Mouse (Mus musculus) heart, embryonic 12.5 days (tissue): ENCODE measurements around the gene Prkca. TPM values are rescaled to one million over a fixed set of nuclear protein-coding genes. Genes with fewer than 3 reads are reported as not detected.

Experiments used
- ATAC-seq: fragments of 200-750 bp; cut with Nextera tagmentation; 2 replicates; pipeline ENCODE4 v1.8.0; 2017; ENCODE audit warnings: moderate TSS enrichment, moderate library complexity; ENCODE audit not compliant: insufficient number of reproducible peaks, low FRiP score
- H3K27ac ChIP-seq: fragments of 300-500 bp; sonication (generic); 2 replicates; pipeline ENCODE4 v1.5.1; 2016; ENCODE audit warnings: mild to moderate bottlenecking, moderate library complexity; ENCODE audit not compliant: poor library complexity, severe bottlenecking
- H3K27me3 ChIP-seq: fragments of 300-500 bp; sonication (generic); replicated peaks from 2 replicates; pipeline ENCODE4 v1.6.1; 2016; ENCODE audit warnings: mild to moderate bottlenecking, moderate library complexity
- H3K36me3 ChIP-seq: fragments of 300-500 bp; sonication (generic); 2 replicates; pipeline ENCODE4 v1.6.1; 2016; ENCODE audit warnings: mild to moderate bottlenecking, moderate library complexity
- H3K4me1 ChIP-seq: fragments of 300-500 bp; sonication (generic); replicated peaks from 2 replicates; pipeline ENCODE4 v1.6.1; 2016; ENCODE audit warnings: mild to moderate bottlenecking
- H3K4me2 ChIP-seq: fragments of 300-500 bp; sonication (generic); 2 replicates; pipeline ENCODE4 v1.6.1; 2016; ENCODE audit warnings: mild to moderate bottlenecking, moderate library complexity
- H3K4me3 ChIP-seq: fragments of 300-500 bp; sonication (generic); 2 replicates; pipeline ENCODE4 v1.5.1; 2016; ENCODE audit warnings: mild to moderate bottlenecking
- H3K9ac ChIP-seq: fragments of 300-500 bp; sonication (generic); 2 replicates; pipeline ENCODE4 v1.6.1; 2016; ENCODE audit warnings: mild to moderate bottlenecking, moderate library complexity
- H3K9me3 ChIP-seq: fragments of 300-500 bp; sonication (generic); replicated peaks from 2 replicates; pipeline ENCODE4 v1.6.1; 2016; ENCODE audit warnings: mild to moderate bottlenecking, moderate library complexity
- WGBS: fragments of 180-500 bp; shearing (Covaris S2); methylation state at CpG from one replicate; pipeline ENCODE4 v1.1.7; 2016; 5-methylcytosine and 5-hydroxymethylcytosine counted together
- polyA plus RNA-seq: library from polyadenylated mRNA; unstranded; fragments of >200 nt; fragmentation: Nextera tagmentation; extraction: Ambion mirVana; gene quantifications from 2 replicates; pipeline ENCODE4 v1.2.1, GENCODE M21; 2016

Prkca gene
- polyA plus RNA-seq, 1 experiment from 2014 or later, result 18.8 TPM

GRCm38 (mm10) chr11:107931288-107931687 is 412.4 kb downstream of the Prkca start:
- no peak for ATAC-seq
- H3K4me3 ChIP-seq, result no peak overlapping the region
- WGBS, result 81% methylated on average over 11 of the region's 11 CpGs
- H3K9me3 ChIP-seq, result 0 out of 2 replicates have a peak, but pooled peaks cover 3% of the 10 kb centered on the region
- no peak overlapping the region for H3K4me2 ChIP-seq
- no peak overlapping the region for H3K9ac ChIP-seq
- H3K4me1 ChIP-seq, result no peaks in the 10 kb centered on the region
- H3K36me3 ChIP-seq, result no peaks in the 10 kb centered on the region
- H3K27me3 ChIP-seq, result no peaks in the 10 kb centered on the region
- no peak overlapping the region for H3K27ac ChIP-seq

GRCm38 (mm10) chr11:107929712-107930111 is 414.0 kb downstream of the Prkca start:
- 51% methylated on average over 3 of the region's 3 CpGs for WGBS
- no peaks in the 10 kb centered on the region for H3K27me3 ChIP-seq
- no peak overlapping the region for H3K4me2 ChIP-seq
- no peak overlapping the region for H3K9ac ChIP-seq
- ATAC-seq, result no peak
- no peaks in the 10 kb centered on the region for H3K36me3 ChIP-seq
- no peak overlapping the region for H3K27ac ChIP-seq
- H3K9me3 ChIP-seq, result 0 out of 2 replicates have a peak, but pooled peaks cover 3% of the 10 kb centered on the region
- H3K4me1 ChIP-seq, result no peaks in the 10 kb centered on the region
- H3K4me3 ChIP-seq, result no peak overlapping the region

GRCm38 (mm10) chr11:107919852-107920508 is 423.7 kb downstream of the Prkca start:
- 0 out of 2 replicates have a peak, but pooled peaks cover 2% of the 10 kb centered on the region for H3K4me1 ChIP-seq
- H3K4me3 ChIP-seq, result no peak overlapping the region
- H3K27me3 ChIP-seq, result peaks cover 44% of the 10 kb centered on the region
- no peaks in the 10 kb centered on the region for H3K36me3 ChIP-seq
- ATAC-seq, result no peak
- H3K9ac ChIP-seq, result no peak overlapping the region
- no peak overlapping the region for H3K27ac ChIP-seq
- no peak overlapping the region for H3K4me2 ChIP-seq
- 40% methylated on average over 16 of the region's 16 CpGs for WGBS
- H3K9me3 ChIP-seq, result no peaks in the 10 kb centered on the region

- no peak overlapping the region for H3K9ac ChIP-seq
- WGBS, result 66% methylated on average over 9 of the region's 9 CpGs
- no peak overlapping the region for H3K27ac ChIP-seq
- no peak overlapping the region for H3K4me2 ChIP-seq
- H3K27me3 ChIP-seq, result peaks cover 65% of the 10 kb centered on the region
- no peaks in the 10 kb centered on the region for H3K36me3 ChIP-seq
- 0 out of 2 replicates have a peak, but pooled peaks cover 5% of the 10 kb centered on the region for H3K4me1 ChIP-seq
- H3K4me3 ChIP-seq, result no peak overlapping the region
- ATAC-seq, result no peak
- H3K9me3 ChIP-seq, result no peaks in the 10 kb centered on the region
Observed at GRCm38 (mm10) chr11:107917721-107918235, 425.9 kb downstream of the Prkca start.

- Histone ChIP-seq H3K9me3 (no peaks in the 10 kb centered on the region; the same call in 1 of the 2 replicates), H3K4me2 (peak within 1 kb of the TSS; percentile 57), H3K36me3 (no peaks in the 10 kb centered on the region), H3K4me1 (0 out of 2 replicates have a peak, but pooled peaks cover 5% of the 10 kb centered on the region), H3K4me3 (peak within 1 kb of the TSS; percentile 32), H3K27me3 (peaks cover 65% of the 10 kb centered on the region), H3K27ac (no peak within 1 kb of the TSS), H3K9ac (no peak within 1 kb of the TSS)
- no peak for ATAC-seq
- 8% methylated on average over 35 of the region's 36 CpGs for WGBS
Observed at GRCm38 (mm10) chr11:107914634-107915226, 429.0 kb downstream of the Prkca start, which contains the start of gene Cacng5. Gene Cacng5, minus strand, starts transcription at chr11:107915055.

- ATAC-seq, result no peak
- Histone ChIP-seq H3K9me3 (no peaks in the 10 kb centered on the region; the same call in 1 of the 2 replicates), H3K36me3 (no peaks in the 10 kb centered on the region), H3K4me1 (0 out of 2 replicates have a peak, but pooled peaks cover 5% of the 10 kb centered on the region), H3K9ac (no peak overlapping the region), H3K27me3 (peaks cover 54% of the 10 kb centered on the region), H3K4me2 (no peak overlapping the region), H3K4me3 (no peak overlapping the region), H3K27ac (no peak overlapping the region)
- 47% methylated on average over 3 of the region's 3 CpGs for WGBS
Observed at GRCm38 (mm10) chr11:107913317-107913716, 430.4 kb downstream of the Prkca start.

GRCm38 (mm10) chr11:107905364-107905763 is 438.4 kb downstream of the Prkca start:
- Histone ChIP-seq H3K4me1 (no peaks in the 10 kb centered on the region), H3K27me3 (no peaks in the 10 kb centered on the region), H3K27ac (no peak overlapping the region), H3K4me3 (no peak overlapping the region), H3K4me2 (no peak overlapping the region), H3K36me3 (no peaks in the 10 kb centered on the region), H3K9ac (no peak overlapping the region), H3K9me3 (no peaks in the 10 kb centered on the region; the same call in 1 of the 2 replicates)
- no peak for ATAC-seq
- 78% methylated on average over 9 of the region's 9 CpGs for whole genome bisulfite sequencing

- no peaks in the 10 kb centered on the region for H3K27me3 ChIP-seq
- H3K9me3 ChIP-seq, result no peaks in the 10 kb centered on the region
- H3K4me1 ChIP-seq, result no peaks in the 10 kb centered on the region
- H3K9ac ChIP-seq, result no peak overlapping the region
- 18% methylated on average over 4 of the region's 4 CpGs for WGBS
- H3K4me3 ChIP-seq, result no peak overlapping the region
- H3K27ac ChIP-seq, result no peak overlapping the region
- H3K4me2 ChIP-seq, result no peak overlapping the region
- ATAC-seq, result no peak
- H3K36me3 ChIP-seq, result no peaks in the 10 kb centered on the region
Observed at GRCm38 (mm10) chr11:107903966-107904605, 439.6 kb downstream of the Prkca start.

GRCm38 (mm10) chr11:107900470-107900869 is 443.3 kb downstream of the Prkca start:
- H3K4me3 ChIP-seq, result no peak overlapping the region
- H3K27ac ChIP-seq, result no peak overlapping the region
- peaks cover 4% of the 10 kb centered on the region; the same call in 1 of the 2 replicates for H3K4me1 ChIP-seq
- ATAC-seq, result no peak
- H3K27me3 ChIP-seq, result no peaks in the 10 kb centered on the region
- 44% methylated on average over 4 of the region's 4 CpGs for WGBS
- H3K9ac ChIP-seq, result no peak overlapping the region
- H3K4me2 ChIP-seq, result no peak overlapping the region
- H3K9me3 ChIP-seq, result no peaks in the 10 kb centered on the region
- no peaks in the 10 kb centered on the region for H3K36me3 ChIP-seq

GRCm38 (mm10) chr11:107898698-107899097 is 445.0 kb downstream of the Prkca start:
- H3K4me2 ChIP-seq, result no peak overlapping the region
- no peaks in the 10 kb centered on the region for H3K27me3 ChIP-seq
- H3K27ac ChIP-seq, result no peak overlapping the region
- ATAC-seq, result no peak
- peaks cover 5% of the 10 kb centered on the region; the same call in 1 of the 2 replicates for H3K4me1 ChIP-seq
- WGBS, result 47% methylated on average over 2 of the region's 2 CpGs
- H3K4me3 ChIP-seq, result no peak overlapping the region
- no peaks in the 10 kb centered on the region for H3K36me3 ChIP-seq
- H3K9me3 ChIP-seq, result no peaks in the 10 kb centered on the region
- H3K9ac ChIP-seq, result no peak overlapping the region

- H3K36me3 ChIP-seq, result no peaks in the 10 kb centered on the region
- no peaks in the 10 kb centered on the region for H3K27me3 ChIP-seq
- H3K27ac ChIP-seq, result no peak overlapping the region
- no peak overlapping the region for H3K4me3 ChIP-seq
- peaks cover 5% of the 10 kb centered on the region; the same call in 1 of the 2 replicates for H3K4me1 ChIP-seq
- 72% methylated on average over 4 of the region's 4 CpGs for WGBS
- no peak overlapping the region for H3K9ac ChIP-seq
- H3K4me2 ChIP-seq, result no peak overlapping the region
- no peak for ATAC-seq
- H3K9me3 ChIP-seq, result no peaks in the 10 kb centered on the region
Observed at GRCm38 (mm10) chr11:107895635-107896034, 448.1 kb downstream of the Prkca start.
